Mouse (Mus musculus) intestine, postnatal 0 days (tissue): ENCODE measurements at regions not wholly inside any gene's neighbourhood (a gene's known extent, or its start where the extent isn't known, plus 50 kb on each side); places are given as distances from the start of the nearest gene placed in this dataset.

Source experiments
- ATAC-seq: fragments of 200-750 bp; cut with Nextera tagmentation; 2 replicates; pipeline ENCODE4 v1.8.0; 2017; ENCODE audit warnings: mild to moderate bottlenecking, moderate TSS enrichment, moderate library complexity
- H3K27ac ChIP-seq: fragments of 300-500 bp; sonication (generic); 2 replicates; pipeline ENCODE4 v1.5.1; 2014; ENCODE audit warnings: mild to moderate bottlenecking, low read depth, low read length, moderate library complexity
- H3K27me3 ChIP-seq: fragments of 300-500 bp; sonication (generic); replicated peaks from 2 replicates; pipeline ENCODE4 v1.6.1; 2014; ENCODE audit warnings: low read length, mixed read lengths; ENCODE audit not compliant: control insufficient read depth, insufficient read depth
- H3K36me3 ChIP-seq: fragments of 300-500 bp; sonication (generic); 2 replicates; pipeline ENCODE4 v1.6.1; 2014; ENCODE audit warnings: mild to moderate bottlenecking, moderate library complexity; ENCODE audit not compliant: control insufficient read depth, insufficient read depth
- H3K4me1 ChIP-seq: fragments of 300-500 bp; sonication (generic); replicated peaks from 2 replicates; pipeline ENCODE4 v1.6.1; 2014; ENCODE audit warnings: antibody characterized with exemption, low read length, mixed read lengths; ENCODE audit not compliant: control insufficient read depth, insufficient read depth
- H3K4me2 ChIP-seq: fragments of 300-500 bp; sonication (generic); replicated peaks from 2 replicates; pipeline ENCODE4 v1.6.1; 2014; ENCODE audit warnings: low read depth, mild to moderate bottlenecking, moderate library complexity
- H3K4me3 ChIP-seq: fragments of 300-500 bp; sonication (generic); 2 replicates; pipeline ENCODE4 v1.5.1; 2014; ENCODE audit warnings: low read depth, low read length
- H3K9ac ChIP-seq: fragments of 300-500 bp; sonication (generic); 2 replicates; pipeline ENCODE4 v1.6.1; 2014; ENCODE audit warnings: mild to moderate bottlenecking, low read depth, low read length
- H3K9me3 ChIP-seq: fragments of 300-500 bp; sonication (generic); 2 replicates; pipeline ENCODE4 v1.6.1; 2016; ENCODE audit warnings: mixed run types; ENCODE audit not compliant: control insufficient read depth
- CTCF ChIP-seq: sonication (generic); IDR thresholded peaks from 2 replicates; pipeline ENCODE4 v1.5.1; 2016; ENCODE audit warnings: low read depth, mild to moderate bottlenecking, control low read depth, antibody characterized with exemption, moderate library complexity
- WGBS: fragments of 180-500 bp; shearing (Covaris S2); extraction: QIAGEN DNeasy Blood & Tissue Kit; methylation state at CpG from one replicate; pipeline ENCODE4 v1.1.7; 2014; 5-methylcytosine and 5-hydroxymethylcytosine counted together

- H3K4me3 ChIP-seq, result no peak overlapping the region
- no peaks in the 10 kb centered on the region for H3K27me3 ChIP-seq
- TF ChIP-seq CTCF, result no peak
- no peaks in the 10 kb centered on the region for H3K36me3 ChIP-seq
- no peak overlapping the region for H3K27ac ChIP-seq
- no peak overlapping the region for H3K9ac ChIP-seq
- H3K9me3 ChIP-seq, result no peaks in the 10 kb centered on the region
- no peaks in the 10 kb centered on the region for H3K4me1 ChIP-seq
- ATAC-seq, result no peak
- no peak overlapping the region for H3K4me2 ChIP-seq
Measured at GRCm38 (mm10) chr4:153023711-153024110, 458.9 kb downstream of the Ajap1 start.

GRCm38 (mm10) chr4:153019211-153019610 lies 463.4 kb downstream of the Ajap1 start:
- Histone ChIP-seq H3K4me1 (no peaks in the 10 kb centered on the region), H3K9me3 (no peaks in the 10 kb centered on the region), H3K9ac (no peak overlapping the region), H3K4me3 (no peak overlapping the region), H3K27me3 (no peaks in the 10 kb centered on the region), H3K36me3 (no peaks in the 10 kb centered on the region), H3K27ac (no peak overlapping the region), H3K4me2 (no peak overlapping the region)
- ATAC-seq, result no peak
- 74% methylated on average over 10 of the region's 10 CpGs for WGBS
- no peak for TF ChIP-seq CTCF

DNA sequence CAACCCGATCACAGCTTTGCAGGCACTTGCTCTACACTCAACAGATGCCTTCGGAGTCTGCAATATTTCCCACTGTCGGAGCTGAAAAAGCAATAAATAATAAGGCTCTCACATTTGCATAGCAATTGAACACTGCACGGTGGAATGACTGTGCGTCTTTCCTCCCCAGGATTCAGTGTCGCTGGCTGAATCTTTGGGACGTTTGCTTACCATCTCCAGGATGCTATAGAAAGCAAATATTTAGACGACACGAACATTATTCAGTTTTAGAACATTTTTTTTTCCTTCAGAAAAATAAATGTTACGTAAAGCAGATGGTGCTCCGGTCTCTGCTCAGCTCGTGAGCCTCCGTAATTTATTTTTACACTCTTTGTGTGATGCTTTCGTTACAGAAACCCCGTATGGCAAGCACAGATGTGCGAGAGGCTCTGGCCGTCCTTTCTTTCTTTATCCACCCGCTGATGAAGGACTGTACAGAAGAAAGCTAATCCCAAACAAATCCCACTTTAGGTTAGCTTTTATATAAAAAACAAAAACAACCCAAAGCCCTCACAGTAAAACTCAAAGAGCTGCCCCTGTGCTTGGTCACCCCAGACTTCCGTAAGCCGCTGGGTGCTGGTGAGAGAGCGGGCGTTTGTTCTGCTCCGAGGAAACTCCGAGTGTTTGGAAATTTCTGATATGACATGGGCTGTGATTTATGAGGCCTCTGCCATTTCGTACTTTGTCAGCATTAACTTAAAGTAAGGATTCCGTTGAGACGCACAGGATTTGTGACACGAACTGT lies 464.3 kb downstream of the Ajap1 start:
- no peak overlapping the region for H3K9ac ChIP-seq
- no peak for ATAC-seq
- 52% methylated on average over 28 of the region's 28 CpGs for WGBS

DNA sequence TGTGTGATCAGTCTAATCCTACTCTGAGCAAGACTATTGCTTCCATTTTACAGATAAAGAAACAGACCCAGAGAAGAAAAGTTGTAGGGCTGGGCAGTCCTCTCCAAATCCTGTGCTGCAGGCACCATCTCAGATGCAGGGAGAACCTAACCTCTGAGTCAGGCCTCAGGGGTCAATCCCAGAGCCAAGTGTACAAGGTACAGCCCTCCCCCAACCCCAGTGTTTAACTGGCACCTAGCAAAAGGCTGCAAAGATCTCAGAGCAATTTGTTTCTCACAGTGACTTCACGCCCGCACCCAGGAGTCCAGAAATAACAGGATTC lies 464.8 kb downstream of the Ajap1 start:
- Histone ChIP-seq H3K9ac (no peak overlapping the region), H3K4me2 (no peak overlapping the region), H3K36me3 (no peaks in the 10 kb centered on the region), H3K27ac (no peak overlapping the region), H3K27me3 (no peaks in the 10 kb centered on the region), H3K4me1 (no peaks in the 10 kb centered on the region), H3K4me3 (no peak overlapping the region), H3K9me3 (no peaks in the 10 kb centered on the region)
- WGBS, result 73% methylated on average over 2 of the region's 2 CpGs
- no peak for ATAC-seq
- TF ChIP-seq CTCF, result no peak

More for the DNA sequence above, 464.3 kb downstream of the Ajap1 start:
- no peak overlapping the region for H3K27ac ChIP-seq
- H3K27me3 ChIP-seq, result no peaks in the 10 kb centered on the region
- H3K36me3 ChIP-seq, result no peaks in the 10 kb centered on the region
- no peaks in the 10 kb centered on the region for H3K9me3 ChIP-seq
- H3K4me2 ChIP-seq, result peak overlapping the region; percentile 18; the same call in 1 of the 2 replicates
- no peak overlapping the region for H3K4me3 ChIP-seq
- H3K4me1 ChIP-seq, result no peaks in the 10 kb centered on the region
- TF ChIP-seq CTCF, result no peak

DNA sequence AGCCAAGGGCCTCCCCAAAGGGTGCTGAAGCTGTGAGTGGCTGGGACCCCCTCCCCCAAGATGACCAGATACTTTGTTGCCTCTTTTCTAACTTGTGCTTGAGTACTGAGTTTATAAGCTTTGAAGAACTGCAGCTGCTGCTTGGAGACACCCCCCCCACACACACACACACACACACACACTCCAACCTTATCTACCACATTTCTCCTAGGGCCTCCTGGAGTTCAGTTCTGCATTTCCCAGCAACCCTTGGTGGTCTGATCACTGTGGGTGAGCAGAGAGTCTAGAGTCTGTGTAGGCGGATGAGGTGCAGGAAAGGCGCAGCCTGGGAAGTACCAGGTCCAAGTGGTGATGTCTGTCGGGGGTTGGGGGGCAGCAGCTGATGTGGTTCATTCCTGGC lies 479.3 kb downstream of the Ajap1 start:
- WGBS, result 68% methylated on average over 3 of the region's 3 CpGs
- TF ChIP-seq CTCF, result no peak
- no peaks in the 10 kb centered on the region for H3K27me3 ChIP-seq

DNA sequence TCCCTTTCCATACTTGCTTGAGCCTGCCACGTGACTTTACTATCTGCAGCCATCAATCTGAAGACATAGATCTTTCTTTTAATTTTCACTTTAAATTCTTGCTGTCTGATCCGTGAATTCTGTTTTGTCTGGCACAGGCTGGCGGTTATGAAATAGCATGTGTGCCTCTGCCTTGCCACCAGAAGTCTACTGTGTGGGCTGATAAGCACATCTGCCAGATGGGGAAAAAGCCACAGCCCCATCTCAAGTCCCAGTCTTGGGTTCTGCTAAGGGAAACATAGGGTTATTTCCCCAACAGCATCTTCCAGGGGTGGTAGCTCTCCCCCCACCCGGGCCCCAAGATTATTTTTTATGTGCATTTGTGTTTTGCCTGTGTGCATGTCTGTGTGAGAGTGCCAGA lies 480.1 kb downstream of the Ajap1 start:
- WGBS, result 80% methylated on average over 4 of the region's 4 CpGs
- no peak for TF ChIP-seq CTCF
- Histone ChIP-seq H3K27me3 (no peaks in the 10 kb centered on the region), H3K9ac (no peak overlapping the region), H3K9me3 (no peaks in the 10 kb centered on the region), H3K4me1 (no peaks in the 10 kb centered on the region), H3K4me2 (no peak overlapping the region), H3K4me3 (no peak overlapping the region), H3K36me3 (no peaks in the 10 kb centered on the region), H3K27ac (no peak overlapping the region)
- ATAC-seq, result no peak

More for the DNA sequence above, 479.3 kb downstream of the Ajap1 start:
- no peaks in the 10 kb centered on the region for H3K4me1 ChIP-seq
- H3K36me3 ChIP-seq, result no peaks in the 10 kb centered on the region
- H3K9ac ChIP-seq, result no peak overlapping the region
- no peaks in the 10 kb centered on the region for H3K9me3 ChIP-seq
- H3K4me3 ChIP-seq, result no peak overlapping the region
- no peak overlapping the region for H3K4me2 ChIP-seq
- H3K27ac ChIP-seq, result no peak overlapping the region
- ATAC-seq, result no peak
